Mouse (Mus musculus): ENCODE data around the gene Tas2r137.

DNA sequence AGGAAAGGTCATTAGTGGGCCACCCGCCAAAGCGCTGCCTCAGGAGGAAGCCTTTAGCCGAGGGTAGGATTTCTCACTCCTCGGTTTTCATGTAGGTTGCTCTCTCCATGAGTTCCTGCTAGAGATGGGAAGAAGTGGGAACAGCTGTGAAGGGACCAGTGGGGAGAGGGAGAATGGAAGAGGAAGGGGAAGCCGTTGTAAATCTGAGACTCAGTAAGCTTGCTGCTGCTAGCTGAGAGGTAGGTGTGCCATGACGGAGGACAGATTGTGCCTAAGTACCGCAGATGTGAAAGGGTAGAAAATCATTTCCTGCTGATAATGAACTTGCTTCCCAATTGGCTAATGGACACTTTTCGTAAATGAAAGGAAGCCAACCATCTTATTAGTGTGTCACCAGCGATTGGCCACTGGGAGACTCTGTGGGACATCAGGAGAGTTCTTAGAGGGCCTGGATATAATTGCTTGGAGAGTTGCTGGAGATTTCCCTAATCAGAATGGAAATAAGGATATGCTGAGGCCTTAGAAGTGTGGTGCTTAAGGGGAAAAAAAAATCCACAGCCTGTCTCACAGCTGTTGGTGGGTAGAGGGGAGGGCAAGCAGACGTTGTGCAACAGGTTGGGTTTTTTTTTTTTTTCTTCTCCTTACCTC lies 47.6 kb upstream of the Tas2r137 start:
- TF ChIP-seq CTCF (conservative IDR thresholded peaks at IDR 0.05; ENCODE audit: low read length) (no peak), POU5F1 (IDR thresholded peaks at IDR 0.05; ENCODE audit: borderline replicate concordance, low read length) (no peak)
